Mouse (Mus musculus) MEL (cell line): Measurements from ENCODE around the gene Thada. TPM values are rescaled to one million over a fixed set of nuclear protein-coding genes. Genes with fewer than 3 reads are reported as not detected.

Experiments
- DNase-seq: peaks from one replicate; pipeline ENCODE4 v3.0.0; 2011; ENCODE audit warnings: low read depth, low spot score
- H3K27ac ChIP-seq: 2 replicates; pipeline ENCODE4 v1.5.1; 2012; ENCODE audit warnings: low read depth, mild to moderate bottlenecking, control low read depth, low read length, moderate library complexity; ENCODE audit not compliant: control insufficient read depth
- H3K27me3 ChIP-seq, 2 experiments: fragments of 150-350 bp in 1 of 2; sonication (generic) in 1 of 2; 2 replicates each; pipeline ENCODE4 v1.6.1; 2012; ENCODE audit warnings: low read length in 2 of 2, mild to moderate bottlenecking in 2 of 2, improper control_type of control experiment in 1 of 2, moderate library complexity in 1 of 2; ENCODE audit not compliant: insufficient read depth in 2 of 2, control insufficient read depth in 1 of 2
- H3K36me3 ChIP-seq, 2 experiments: 2 replicates each; pipeline ENCODE4 v1.6.1; 2012 to 2014; ENCODE audit warnings: low read length in 2 of 2, improper control_type of control experiment in 1 of 2, inconsistent platforms in 1 of 2, mild to moderate bottlenecking in 1 of 2; ENCODE audit not compliant: insufficient read depth in 2 of 2, control insufficient read depth in 1 of 2
- H3K4me1 ChIP-seq, 2 experiments: fragments of 150-350 bp in 1 of 2; sonication (generic) in 1 of 2; 2 replicates each; pipeline ENCODE4 v1.6.1; 2012; ENCODE audit warnings: low read length in 2 of 2, improper control_type of control experiment in 1 of 2, mild to moderate bottlenecking in 1 of 2; ENCODE audit not compliant: insufficient read depth in 2 of 2, control insufficient read depth in 1 of 2
- H3K4me3 ChIP-seq, 2 experiments: fragments of 150-350 bp in 1 of 2; sonication (generic) in 1 of 2; 2 replicates each; pipeline ENCODE4 v1.5.1; 2012; ENCODE audit warnings: low read depth in 2 of 2, low read length in 2 of 2, mild to moderate bottlenecking in 2 of 2, moderate library complexity in 2 of 2, control low read depth in 1 of 2, improper control_type of control experiment in 1 of 2; ENCODE audit not compliant: control insufficient read depth in 1 of 2, insufficient read depth in 1 of 2
- H3K79me2 ChIP-seq: 2 replicates; pipeline ENCODE4 v1.6.1; 2012; ENCODE audit warnings: mild to moderate bottlenecking, low read length, moderate library complexity; ENCODE audit not compliant: control insufficient read depth, poor library complexity, insufficient read depth
- H3K9ac ChIP-seq: 2 replicates; pipeline ENCODE4 v1.6.1; 2012; ENCODE audit warnings: low read depth, mild to moderate bottlenecking, control low read depth, low read length, moderate library complexity; ENCODE audit not compliant: control insufficient read depth, poor library complexity, severe bottlenecking
- H3K9me3 ChIP-seq: fragments of 150-350 bp; sonication (generic); replicated peaks from 2 replicates; pipeline ENCODE4 v1.6.1; 2012; ENCODE audit warnings: mild to moderate bottlenecking, low read length, improper control_type of control experiment, moderate library complexity; ENCODE audit not compliant: insufficient read depth
- BHLHE40 ChIP-seq: IDR thresholded peaks from 2 replicates; pipeline ENCODE4 v1.6.1; 2012; ENCODE audit warnings: low read depth, mild to moderate bottlenecking, inconsistent platforms, low read length, improper control_type of control experiment, borderline replicate concordance
- CTCF ChIP-seq, 3 experiments: IDR thresholded peaks in 2 of 3; conservative IDR thresholded peaks in 1 of 3; 2 replicates each; pipeline ENCODE4 v1.5.1; 2011 to 2012; ENCODE audit warnings: low read length in 3 of 3, low read depth in 2 of 3, mild to moderate bottlenecking in 2 of 3, improper control_type of control experiment in 1 of 3, inconsistent platforms in 1 of 3, mixed read lengths in 1 of 3, moderate library complexity in 1 of 3; ENCODE audit not compliant: control insufficient read depth in 1 of 3, insufficient read depth in 1 of 3, poor library complexity in 1 of 3, severe bottlenecking in 1 of 3
- E2F4 ChIP-seq: IDR thresholded peaks from 2 replicates; pipeline ENCODE4 v1.6.1; 2011; ENCODE audit warnings: low read depth, low read length, improper control_type of control experiment, borderline replicate concordance
- ETS1 ChIP-seq: IDR thresholded peaks from 2 replicates; pipeline ENCODE4 v1.6.1; 2012; ENCODE audit warnings: low read depth, mild to moderate bottlenecking, inconsistent platforms, low read length, improper control_type of control experiment, moderate library complexity
- HCFC1 ChIP-seq: IDR thresholded peaks from 2 replicates; pipeline ENCODE4 v1.6.1; 2012; ENCODE audit warnings: low read depth, mild to moderate bottlenecking, inconsistent platforms, low read length, improper control_type of control experiment, moderate library complexity
- MAX ChIP-seq: IDR thresholded peaks from 2 replicates; pipeline ENCODE4 v1.6.1; 2011; ENCODE audit warnings: low read length, improper control_type of control experiment
- MYB ChIP-seq: IDR thresholded peaks from 2 replicates; pipeline ENCODE4 v1.6.1; 2011; ENCODE audit warnings: mild to moderate bottlenecking, low read depth, low read length, improper control_type of control experiment
- NRF1 ChIP-seq: IDR thresholded peaks from 2 replicates; pipeline ENCODE4 v1.6.1; 2014; ENCODE audit warnings: low read depth, mild to moderate bottlenecking, inconsistent platforms, low read length, improper control_type of control experiment, moderate library complexity; ENCODE audit not compliant: poor library complexity, insufficient read depth, severe bottlenecking
- RAD21 ChIP-seq: IDR thresholded peaks from 2 replicates; pipeline ENCODE4 v1.6.1; 2011; ENCODE audit warnings: mild to moderate bottlenecking, low read depth, low read length, improper control_type of control experiment
- TCF12 ChIP-seq: IDR thresholded peaks from 2 replicates; pipeline ENCODE4 v1.6.1; 2014; ENCODE audit warnings: low read depth, mild to moderate bottlenecking, inconsistent platforms, low read length, improper control_type of control experiment, moderate library complexity
- USF2 ChIP-seq, 2 experiments: IDR thresholded peaks; 2 replicates each; pipeline ENCODE4 v1.6.1; 2011 to 2012; ENCODE audit warnings: improper control_type of control experiment in 2 of 2, low read length in 2 of 2, borderline replicate concordance in 1 of 2, inconsistent platforms in 1 of 2, low read depth in 1 of 2, mild to moderate bottlenecking in 1 of 2; ENCODE audit not compliant: insufficient read depth in 1 of 2
- ZC3H11A ChIP-seq: IDR thresholded peaks from 2 replicates; pipeline ENCODE4 v1.6.1; 2012; ENCODE audit warnings: low read depth, mild to moderate bottlenecking, inconsistent platforms, low read length, improper control_type of control experiment
- ZMIZ1 ChIP-seq: IDR thresholded peaks from 2 replicates; pipeline ENCODE4 v1.6.1; 2012; ENCODE audit warnings: low read depth, mild to moderate bottlenecking, inconsistent platforms, low read length, improper control_type of control experiment, moderate library complexity
- ZNF384 ChIP-seq: IDR thresholded peaks from 2 replicates; pipeline ENCODE4 v1.6.1; 2012; ENCODE audit warnings: low read depth, mild to moderate bottlenecking, inconsistent platforms, low read length, improper control_type of control experiment
- polyA plus RNA-seq, 2 experiments: library from polyadenylated mRNA; stranded (reverse) in 1 of 2; unstranded in 1 of 2; fragments of >175 nt in 1 of 2; fragments of >200 nt in 1 of 2; gene quantifications; 2 replicates each; pipeline versions ENCODE4 v1.2.1 to v1.2.4; 2012; ENCODE audit warnings: low replicate concordance in 2 of 2, low read depth in 1 of 2; ENCODE audit not compliant: insufficient read length in 2 of 2, insufficient read depth in 1 of 2, missing spikeins in 1 of 2
- total RNA-seq: library from RNA; depleted of rRNA; stranded (reverse); fragments of 300-350 nt; gene quantifications from 2 replicates; pipeline ENCODE4 v1.2.3, GENCODE M21; 2012

The Thada gene
- total and polyA plus RNA-seq, 3 experiments = 19.8 to 20.6 TPM; not detected in 1

- Histone ChIP-seq H3K27ac (no peak overlapping the region), H3K36me3 (no peaks in the 10 kb centered on the region), H3K4me1 (no peaks in the 10 kb centered on the region), H3K9ac (no peak overlapping the region), H3K27me3 (no peaks in the 10 kb centered on the region), H3K4me3 (no peak overlapping the region), H3K79me2 (no peaks in the 10 kb centered on the region), H3K9me3 (no peaks in the 10 kb centered on the region)
- no peak for TF ChIP-seq ZMIZ1
- TF ChIP-seq ZNF384 = no peak
- no peak for TF ChIP-seq CTCF (IDR thresholded peaks at IDR 0.05 in 2 of 3, conservative IDR thresholded peaks at IDR 0.05 in 1 of 3; ENCODE audit: control insufficient read depth in 1 of 3, insufficient read depth in 1 of 3, low read depth in 2 of 3, low read length in 3 of 3, poor library complexity in 1 of 3, severe bottlenecking in 1 of 3)
- no peak for TF ChIP-seq HCFC1
- TF ChIP-seq BHLHE40 = no peak
- no peak for TF ChIP-seq RAD21
- TF ChIP-seq ETS1 = no peak
- no peak for TF ChIP-seq TCF12
- DNase-seq = no peak
Observed at GRCm38 (mm10) chr17:84274999-84275398, 191.0 kb downstream of the Thada start.

- no peaks in the 10 kb centered on the region for H3K36me3 ChIP-seq
- no peak overlapping the region for H3K27ac ChIP-seq
- H3K27me3 ChIP-seq = no peaks in the 10 kb centered on the region
- H3K4me3 ChIP-seq = no peak overlapping the region
- TF ChIP-seq NRF1 = no peak
- TF ChIP-seq ZC3H11A = no peak
- no peak for TF ChIP-seq CTCF (IDR thresholded peaks at IDR 0.05 in 2 of 3, conservative IDR thresholded peaks at IDR 0.05 in 1 of 3; ENCODE audit: control insufficient read depth in 1 of 3, insufficient read depth in 1 of 3, low read depth in 2 of 3, low read length in 3 of 3, poor library complexity in 1 of 3, severe bottlenecking in 1 of 3)
- no peak for TF ChIP-seq BHLHE40
- no peak for TF ChIP-seq MAX
- TF ChIP-seq ETS1 = no peak
- TF ChIP-seq E2F4 = no peak
- TF ChIP-seq MYB = no peak
- no peak for TF ChIP-seq USF2 (IDR thresholded peaks at IDR 0.05; ENCODE audit: borderline replicate concordance in 1 of 2, insufficient read depth in 1 of 2, low read depth in 1 of 2, low read length in 2 of 2)
- H3K9ac ChIP-seq = no peak overlapping the region
- no peaks in the 10 kb centered on the region for H3K9me3 ChIP-seq
- DNase-seq = no peak
- H3K4me1 ChIP-seq = no peaks in the 10 kb centered on the region
- H3K79me2 ChIP-seq = no peaks in the 10 kb centered on the region
Observed at GRCm38 (mm10) chr17:84274163-84274562, 191.8 kb downstream of the Thada start.
